Mouse (Mus musculus): ENCODE data around the gene Apoc2. TPM values are rescaled to one million over a fixed set of nuclear protein-coding genes. Genes with fewer than 3 reads are reported as not detected.
A peak's percentile ranks its signal among the peaks of the same experiment; 100 is the strongest.

Gene Apoc2
- polyA plus RNA-seq, 1 experiment from 2014 or later: 0.30 TPM

- Histone ChIP-seq H3K9me3 (no peaks in the 10 kb centered on the region), H3K27me3 (ENCODE audit: insufficient read depth, poor library complexity, severe bottlenecking) (no peaks in the 10 kb centered on the region), H3K4me1 (replicated peaks) (peaks cover 31% of the 10 kb centered on the region), H3K27ac (peak within 1 kb of the TSS; percentile 95), H3K4me3 (peak within 1 kb of the TSS; percentile 84), H3K36me3 (peaks cover 27% of the 10 kb centered on the region)
- WGBS: under 1% methylated on average over 63 of the region's 63 CpGs
- DNase-seq (ENCODE audit: low spot score): peak; percentile 97
Observed at GRCm38 (mm10) chr7:19664955-19665841, 12.5 kb downstream of the Apoc2 start, which contains the start of gene Clptm1. TSS of gene Clptm1 (minus strand) at chr7:19665033.

GRCm38 (mm10) chr7:19664455-19664954 lies 13.2 kb downstream of the Apoc2 start:
- peaks cover 31% of the 10 kb centered on the region for H3K4me1 ChIP-seq (replicated peaks)
- H3K36me3 ChIP-seq: peaks cover 34% of the 10 kb centered on the region
- H3K27me3 ChIP-seq (ENCODE audit: insufficient read depth, poor library complexity, severe bottlenecking): no peaks in the 10 kb centered on the region
- H3K9me3 ChIP-seq: no peaks in the 10 kb centered on the region
- WGBS: 2% methylated on average over 37 of the region's 37 CpGs
- DNase-seq (ENCODE audit: low spot score): no peak
- peak overlapping the region; percentile 95 for H3K27ac ChIP-seq
- H3K4me3 ChIP-seq: peak overlapping the region; percentile 84

GRCm38 (mm10) chr7:19663940-19664339 lies 13.8 kb downstream of the Apoc2 start:
- Histone ChIP-seq H3K4me1 (replicated peaks) (peaks cover 26% of the 10 kb centered on the region), H3K36me3 (peaks cover 36% of the 10 kb centered on the region), H3K9me3 (no peaks in the 10 kb centered on the region), H3K27ac (peak overlapping the region; percentile 95), H3K4me3 (peak overlapping the region; percentile 84), H3K27me3 (ENCODE audit: insufficient read depth, poor library complexity, severe bottlenecking) (no peaks in the 10 kb centered on the region)
- WGBS: 22% methylated on average over 8 of the region's 8 CpGs
- DNase-seq (ENCODE audit: low spot score): no peak

GRCm38 (mm10) chr7:19652614-19653013 lies 25.1 kb downstream of the Apoc2 start:
- peaks cover 93% of the 10 kb centered on the region for H3K36me3 ChIP-seq
- no peaks in the 10 kb centered on the region for H3K4me1 ChIP-seq (replicated peaks)
- no peak overlapping the region for H3K4me3 ChIP-seq
- H3K27me3 ChIP-seq (ENCODE audit: insufficient read depth, poor library complexity, severe bottlenecking): no peaks in the 10 kb centered on the region
- 96% methylated on average over 2 of the region's 2 CpGs for WGBS
- H3K9me3 ChIP-seq: no peaks in the 10 kb centered on the region
- H3K27ac ChIP-seq: no peak overlapping the region
- no peak for DNase-seq (ENCODE audit: low spot score)

- no peak overlapping the region for H3K27ac ChIP-seq
- WGBS: 91% methylated on average over 6 of the region's 6 CpGs
- peaks cover 96% of the 10 kb centered on the region for H3K36me3 ChIP-seq
- H3K27me3 ChIP-seq (ENCODE audit: insufficient read depth, poor library complexity, severe bottlenecking): no peaks in the 10 kb centered on the region
- H3K4me3 ChIP-seq: no peak overlapping the region
- H3K9me3 ChIP-seq: no peaks in the 10 kb centered on the region
- DNase-seq (ENCODE audit: low spot score): no peak
- H3K4me1 ChIP-seq (replicated peaks): no peaks in the 10 kb centered on the region
Observed at GRCm38 (mm10) chr7:19651063-19651786, 26.5 kb downstream of the Apoc2 start.

- H3K36me3 ChIP-seq: peaks cover 100% of the 10 kb centered on the region
- H3K9me3 ChIP-seq: no peaks in the 10 kb centered on the region
- no peak for DNase-seq (ENCODE audit: low spot score)
- 91% methylated on average over 4 of the region's 4 CpGs for WGBS
- H3K27ac ChIP-seq: no peak overlapping the region
- H3K27me3 ChIP-seq (ENCODE audit: insufficient read depth, poor library complexity, severe bottlenecking): no peaks in the 10 kb centered on the region
- H3K4me3 ChIP-seq: no peak overlapping the region
- H3K4me1 ChIP-seq (replicated peaks): no peaks in the 10 kb centered on the region
Observed at GRCm38 (mm10) chr7:19641223-19641622, 36.5 kb downstream of the Apoc2 start.

GRCm38 (mm10) chr7:19635074-19635827 lies 42.5 kb downstream of the Apoc2 start:
- Histone ChIP-seq H3K27me3 (ENCODE audit: insufficient read depth, poor library complexity, severe bottlenecking) (no peaks in the 10 kb centered on the region), H3K36me3 (peaks cover 86% of the 10 kb centered on the region), H3K4me1 (replicated peaks) (no peaks in the 10 kb centered on the region), H3K9me3 (no peaks in the 10 kb centered on the region), H3K27ac (no peak overlapping the region), H3K4me3 (no peak overlapping the region)
- no peak for DNase-seq (ENCODE audit: low spot score)
- 91% methylated on average over 11 of the region's 11 CpGs for WGBS

- peaks cover 80% of the 10 kb centered on the region for H3K36me3 ChIP-seq
- DNase-seq (ENCODE audit: low spot score): no peak
- no peak overlapping the region for H3K4me3 ChIP-seq
- no peaks in the 10 kb centered on the region for H3K9me3 ChIP-seq
- peaks cover 3% of the 10 kb centered on the region; the same call in 1 of the 2 replicates for H3K4me1 ChIP-seq (replicated peaks)
- WGBS: 95% methylated on average over 2 of the region's 2 CpGs
- H3K27ac ChIP-seq: no peak overlapping the region
- H3K27me3 ChIP-seq (ENCODE audit: insufficient read depth, poor library complexity, severe bottlenecking): no peaks in the 10 kb centered on the region
Observed at GRCm38 (mm10) chr7:19634591-19634990, 43.1 kb downstream of the Apoc2 start.

GRCm38 (mm10) chr7:19633855-19634254 lies 43.9 kb downstream of the Apoc2 start:
- Histone ChIP-seq H3K4me3 (no peak overlapping the region), H3K9me3 (no peaks in the 10 kb centered on the region), H3K27me3 (ENCODE audit: insufficient read depth, poor library complexity, severe bottlenecking) (no peaks in the 10 kb centered on the region), H3K27ac (no peak overlapping the region), H3K4me1 (replicated peaks) (peaks cover 10% of the 10 kb centered on the region; the same call in 1 of the 2 replicates), H3K36me3 (peaks cover 72% of the 10 kb centered on the region)
- 96% methylated on average over 15 of the region's 15 CpGs for WGBS
- no peak for DNase-seq (ENCODE audit: low spot score)

- Histone ChIP-seq H3K27me3 (ENCODE audit: insufficient read depth, poor library complexity, severe bottlenecking) (no peaks in the 10 kb centered on the region), H3K9me3 (0 out of 2 replicates have a peak, but pooled peaks cover 5% of the 10 kb centered on the region), H3K27ac (no peak overlapping the region), H3K36me3 (peaks cover 66% of the 10 kb centered on the region), H3K4me1 (replicated peaks) (peaks cover 16% of the 10 kb centered on the region; the same call in 1 of the 2 replicates), H3K4me3 (no peak overlapping the region)
- DNase-seq (ENCODE audit: low spot score): no peak
- WGBS: 94% methylated on average over 17 of the region's 17 CpGs
Observed at GRCm38 (mm10) chr7:19633197-19633596, 44.5 kb downstream of the Apoc2 start.

- Histone ChIP-seq H3K36me3 (peaks cover 61% of the 10 kb centered on the region), H3K4me1 (replicated peaks) (peaks cover 20% of the 10 kb centered on the region; the same call in 1 of the 2 replicates), H3K27me3 (ENCODE audit: insufficient read depth, poor library complexity, severe bottlenecking) (no peaks in the 10 kb centered on the region), H3K4me3 (no peak overlapping the region), H3K27ac (no peak overlapping the region), H3K9me3 (0 out of 2 replicates have a peak, but pooled peaks cover 5% of the 10 kb centered on the region)
- no peak for DNase-seq (ENCODE audit: low spot score)
Observed at GRCm38 (mm10) chr7:19632720-19633119, 45.0 kb downstream of the Apoc2 start.

GRCm38 (mm10) chr7:19632275-19632674 lies 45.5 kb downstream of the Apoc2 start:
- peaks cover 56% of the 10 kb centered on the region for H3K36me3 ChIP-seq
- DNase-seq (ENCODE audit: low spot score): no peak
- H3K27me3 ChIP-seq (ENCODE audit: insufficient read depth, poor library complexity, severe bottlenecking): no peaks in the 10 kb centered on the region
- peaks cover 22% of the 10 kb centered on the region; the same call in 1 of the 2 replicates for H3K4me1 ChIP-seq (replicated peaks)
- no peak overlapping the region for H3K4me3 ChIP-seq
- H3K9me3 ChIP-seq: 0 out of 2 replicates have a peak, but pooled peaks cover 5% of the 10 kb centered on the region
- H3K27ac ChIP-seq: no peak overlapping the region

Data from hindbrain, embryonic 10.5 days (tissue).